Mouse (Mus musculus) small intestine, adult 2 months (tissue): Measurements from ENCODE around the gene Gm438.

Source experiments
- CTCF ChIP-seq: fragments of 200-500 bp; IDR thresholded peaks from 2 replicates; pipeline ENCODE4 v1.5.1; 2012; ENCODE audit warnings: low read depth, mild to moderate bottlenecking, control low read depth, inconsistent platforms, low read length, moderate library complexity, mixed read lengths; ENCODE audit not compliant: insufficient replicate concordance, insufficient read length; ENCODE audit errors: extremely low read depth
- POLR2A ChIP-seq: fragments of 200-500 bp; IDR thresholded peaks from 2 replicates; pipeline ENCODE4 v1.6.1; 2012; ENCODE audit warnings: low read depth, mild to moderate bottlenecking, control low read depth, inconsistent platforms, low read length, moderate library complexity

DNA sequence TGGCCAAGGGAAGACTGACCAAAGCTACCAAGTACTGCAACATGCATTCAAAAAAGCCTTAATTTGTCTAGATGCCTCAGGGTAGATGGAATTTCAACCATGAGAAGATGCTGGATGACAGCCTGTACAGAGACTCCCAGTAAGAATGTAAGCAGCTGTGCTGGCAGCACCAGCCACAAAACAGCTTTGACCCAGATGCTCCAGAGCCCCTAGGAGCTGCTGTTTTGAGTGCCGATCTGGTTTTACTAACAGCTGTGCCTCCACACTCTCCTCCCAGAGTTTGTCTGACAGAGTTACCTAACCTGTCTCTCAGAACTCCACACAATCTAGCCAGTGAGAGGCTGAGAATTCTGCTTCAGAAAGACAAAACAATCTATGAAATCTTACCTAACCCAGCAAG is 3.8 kb upstream of the Gm438 start:
- TF ChIP-seq CTCF (no peak), POLR2A (no peak)
